Mouse (Mus musculus): ENCODE measurements at regions not wholly inside any gene's neighbourhood (a gene's known extent, or its start where the extent isn't known, plus 50 kb on each side); places are given as distances from the start of the nearest gene placed in this dataset.

DNA sequence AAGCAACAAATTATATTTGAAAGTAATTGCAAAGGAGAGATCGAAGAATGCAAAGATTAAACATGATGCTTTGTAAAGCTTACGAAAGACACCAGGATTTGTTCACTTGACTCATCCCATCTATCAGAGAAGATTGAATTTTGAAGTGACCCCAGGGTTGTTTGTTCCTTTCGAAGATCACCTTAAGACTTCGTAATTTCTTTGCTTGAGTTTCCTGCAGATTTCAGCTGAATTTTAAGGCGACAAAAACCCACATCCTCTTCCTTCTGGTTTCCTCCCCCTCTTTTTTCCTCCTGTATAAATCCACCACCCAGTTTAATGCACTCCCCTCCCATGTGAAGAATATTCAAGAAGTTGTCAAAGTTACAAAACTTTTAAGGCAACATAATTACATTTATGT is 747.7 kb upstream of the A1bg start:
- no peaks in the 10 kb centered on the region for H3K4me1 ChIP-seq
- no peak overlapping the region for H3K27ac ChIP-seq (replicated peaks)
- no peak overlapping the region for H3K4me2 ChIP-seq (replicated peaks)
- no peak for ATAC-seq (ENCODE audit: insufficient number of reproducible peaks, low FRiP score, low TSS enrichment, low read depth)
- H3K4me3 ChIP-seq (replicated peaks), result no peak overlapping the region
- H3K9ac ChIP-seq, result no peak overlapping the region
- H3K36me3 ChIP-seq, result no peaks in the 10 kb centered on the region
- no peaks in the 10 kb centered on the region for H3K9me3 ChIP-seq (replicated peaks)
- H3K27me3 ChIP-seq, result no peaks in the 10 kb centered on the region
- 63% methylated on average over 5 of the region's 5 CpGs for WGBS

DNA sequence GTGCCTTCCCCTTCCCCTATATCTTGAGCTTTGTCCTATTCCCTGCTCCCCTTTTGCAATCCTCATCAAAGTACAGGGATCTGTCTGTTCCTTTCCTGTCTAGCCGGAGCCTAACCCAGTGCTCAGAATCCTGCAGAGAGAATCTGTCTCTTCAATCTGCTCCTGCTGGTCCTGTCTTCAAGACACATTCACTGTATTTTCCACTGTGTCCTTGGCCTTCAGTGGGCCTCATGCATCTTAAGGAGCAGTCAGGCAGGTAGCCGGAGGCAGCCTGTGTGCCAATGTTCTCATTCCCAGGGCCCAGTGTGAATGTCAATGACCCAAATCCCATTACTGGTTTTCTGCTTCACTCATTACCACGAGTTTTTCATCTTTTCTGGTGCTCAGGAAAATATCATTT is 737.8 kb upstream of the A1bg start:
- H3K9me3 ChIP-seq (replicated peaks), result no peaks in the 10 kb centered on the region
- no peak overlapping the region for H3K4me3 ChIP-seq (replicated peaks)
- 58% methylated on average over 3 of the region's 3 CpGs for WGBS
- H3K27me3 ChIP-seq, result no peaks in the 10 kb centered on the region
- no peaks in the 10 kb centered on the region for H3K36me3 ChIP-seq
- no peak for ATAC-seq (ENCODE audit: insufficient number of reproducible peaks, low FRiP score, low TSS enrichment, low read depth)
- H3K4me2 ChIP-seq (replicated peaks), result no peak overlapping the region
- H3K4me1 ChIP-seq, result no peaks in the 10 kb centered on the region
- no peak overlapping the region for H3K27ac ChIP-seq (replicated peaks)
- no peak overlapping the region for H3K9ac ChIP-seq

GRCm38 (mm10) chr15:61656951-61657350 is 734.1 kb upstream of the A1bg start:
- H3K4me2 ChIP-seq (replicated peaks), result no peak overlapping the region
- no peaks in the 10 kb centered on the region for H3K4me1 ChIP-seq
- no peak overlapping the region for H3K4me3 ChIP-seq (replicated peaks)
- no peaks in the 10 kb centered on the region for H3K9me3 ChIP-seq (replicated peaks)
- no peak overlapping the region for H3K27ac ChIP-seq (replicated peaks)
- no peaks in the 10 kb centered on the region for H3K27me3 ChIP-seq
- no peaks in the 10 kb centered on the region for H3K36me3 ChIP-seq
- no peak for ATAC-seq (ENCODE audit: insufficient number of reproducible peaks, low FRiP score, low TSS enrichment, low read depth)
- no peak overlapping the region for H3K9ac ChIP-seq

GRCm38 (mm10) chr15:61654846-61655245 is 732.0 kb upstream of the A1bg start:
- no peak for ATAC-seq (ENCODE audit: insufficient number of reproducible peaks, low FRiP score, low TSS enrichment, low read depth)
- no peak overlapping the region for H3K9ac ChIP-seq
- H3K27ac ChIP-seq (replicated peaks), result no peak overlapping the region
- H3K4me3 ChIP-seq (replicated peaks), result no peak overlapping the region
- no peaks in the 10 kb centered on the region for H3K4me1 ChIP-seq
- WGBS, result 89% methylated on average over 1 of the region's 1 CpGs
- H3K27me3 ChIP-seq, result no peaks in the 10 kb centered on the region
- H3K4me2 ChIP-seq (replicated peaks), result no peak overlapping the region
- no peaks in the 10 kb centered on the region for H3K36me3 ChIP-seq
- no peaks in the 10 kb centered on the region for H3K9me3 ChIP-seq (replicated peaks)

- Histone ChIP-seq H3K36me3 (no peaks in the 10 kb centered on the region), H3K27ac (replicated peaks) (no peak overlapping the region), H3K4me2 (replicated peaks) (no peak overlapping the region), H3K9me3 (replicated peaks) (no peaks in the 10 kb centered on the region), H3K4me3 (replicated peaks) (no peak overlapping the region), H3K27me3 (no peaks in the 10 kb centered on the region), H3K4me1 (no peaks in the 10 kb centered on the region), H3K9ac (no peak overlapping the region)
- 78% methylated on average over 1 of the region's 1 CpGs for WGBS
- ATAC-seq (ENCODE audit: insufficient number of reproducible peaks, low FRiP score, low TSS enrichment, low read depth), result no peak
Measured at GRCm38 (mm10) chr15:61653853-61654252, 731.0 kb upstream of the A1bg start.

GRCm38 (mm10) chr15:61618638-61619500 is 696.1 kb upstream of the A1bg start:
- Histone ChIP-seq H3K9ac (no peak overlapping the region), H3K27ac (replicated peaks) (0 out of 2 replicates have a peak overlapping the region, but pooled peaks have one; percentile 30), H3K4me2 (replicated peaks) (no peak overlapping the region), H3K4me3 (replicated peaks) (no peak overlapping the region), H3K27me3 (no peaks in the 10 kb centered on the region), H3K36me3 (no peaks in the 10 kb centered on the region), H3K9me3 (replicated peaks) (no peaks in the 10 kb centered on the region), H3K4me1 (no peaks in the 10 kb centered on the region)
- no peak for ATAC-seq (ENCODE audit: insufficient number of reproducible peaks, low FRiP score, low TSS enrichment, low read depth)
- WGBS, result 55% methylated on average over 8 of the region's 8 CpGs

DNA sequence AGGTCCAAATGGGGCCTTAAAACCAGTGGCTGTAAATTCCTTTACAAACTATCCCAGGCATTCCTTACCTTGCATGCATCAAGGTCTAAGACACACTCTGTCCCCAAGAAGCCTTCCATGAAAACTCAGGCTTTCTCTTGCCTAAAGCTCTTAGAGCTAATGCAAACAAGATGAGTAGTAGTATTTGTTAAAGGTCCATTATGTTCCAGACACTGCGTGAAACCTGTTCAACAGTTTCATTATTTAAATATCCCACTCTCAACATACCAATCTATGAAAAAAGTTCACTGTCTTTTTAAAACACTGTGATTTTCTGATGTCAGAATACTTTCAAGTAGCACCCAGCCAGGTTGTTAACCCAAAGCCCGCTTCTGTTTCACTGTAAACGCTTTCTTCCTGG is 687.9 kb upstream of the A1bg start:
- no peak overlapping the region for H3K9ac ChIP-seq
- H3K36me3 ChIP-seq, result no peaks in the 10 kb centered on the region
- WGBS, result 73% methylated on average over 3 of the region's 3 CpGs
- no peaks in the 10 kb centered on the region for H3K27me3 ChIP-seq
- no peak overlapping the region for H3K27ac ChIP-seq (replicated peaks)
- H3K4me3 ChIP-seq (replicated peaks), result no peak overlapping the region
- no peaks in the 10 kb centered on the region for H3K9me3 ChIP-seq (replicated peaks)
- no peak overlapping the region for H3K4me2 ChIP-seq (replicated peaks)
- no peak for ATAC-seq (ENCODE audit: insufficient number of reproducible peaks, low FRiP score, low TSS enrichment, low read depth)
- no peaks in the 10 kb centered on the region for H3K4me1 ChIP-seq

- no peak overlapping the region for H3K4me3 ChIP-seq (replicated peaks)
- H3K36me3 ChIP-seq, result no peaks in the 10 kb centered on the region
- H3K27ac ChIP-seq (replicated peaks), result no peak overlapping the region
- no peak overlapping the region for H3K4me2 ChIP-seq (replicated peaks)
- no peak overlapping the region for H3K9ac ChIP-seq
- H3K9me3 ChIP-seq (replicated peaks), result no peaks in the 10 kb centered on the region
- no peaks in the 10 kb centered on the region for H3K27me3 ChIP-seq
- ATAC-seq (ENCODE audit: insufficient number of reproducible peaks, low FRiP score, low TSS enrichment, low read depth), result no peak
- 55% methylated on average over 6 of the region's 6 CpGs for WGBS
- H3K4me1 ChIP-seq, result no peaks in the 10 kb centered on the region
Measured at GRCm38 (mm10) chr15:61609656-61610055, 686.8 kb upstream of the A1bg start.

- no peaks in the 10 kb centered on the region for H3K4me1 ChIP-seq
- no peak overlapping the region for H3K4me3 ChIP-seq (replicated peaks)
- H3K4me2 ChIP-seq (replicated peaks), result no peak overlapping the region
- no peak overlapping the region for H3K9ac ChIP-seq
- no peaks in the 10 kb centered on the region for H3K9me3 ChIP-seq (replicated peaks)
- 47% methylated on average over 6 of the region's 6 CpGs for WGBS
- peak overlapping the region; percentile 8; the same call in 1 of the 2 replicates for H3K27ac ChIP-seq (replicated peaks)
- H3K27me3 ChIP-seq, result no peaks in the 10 kb centered on the region
- H3K36me3 ChIP-seq, result no peaks in the 10 kb centered on the region
- no peak for ATAC-seq (ENCODE audit: insufficient number of reproducible peaks, low FRiP score, low TSS enrichment, low read depth)
Measured at GRCm38 (mm10) chr15:61608301-61608731, 685.5 kb upstream of the A1bg start.

DNA sequence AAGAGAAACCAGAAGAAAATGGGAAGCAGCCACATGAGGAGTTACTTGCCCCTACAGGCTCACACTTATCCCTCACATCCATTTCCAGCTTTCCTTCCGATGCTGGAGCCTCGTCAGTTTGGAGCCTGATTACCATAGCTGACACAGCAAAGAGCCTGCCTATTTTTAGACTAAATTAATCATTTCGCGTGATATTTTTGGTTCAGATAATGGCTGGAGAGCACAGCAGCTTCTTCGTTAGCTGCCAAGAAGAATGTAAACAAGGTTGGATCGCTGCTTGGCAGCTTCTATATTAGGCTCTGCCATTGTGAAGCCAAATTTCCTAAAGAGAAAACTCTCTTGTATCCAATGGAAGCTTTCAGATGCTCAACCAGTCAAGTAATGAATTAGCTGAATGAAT is 676.9 kb upstream of the A1bg start:
- Histone ChIP-seq H3K4me3 (replicated peaks) (no peak overlapping the region), H3K27ac (replicated peaks) (no peak overlapping the region), H3K4me1 (no peaks in the 10 kb centered on the region), H3K4me2 (replicated peaks) (no peak overlapping the region), H3K36me3 (no peaks in the 10 kb centered on the region), H3K9me3 (replicated peaks) (no peaks in the 10 kb centered on the region), H3K9ac (no peak overlapping the region), H3K27me3 (no peaks in the 10 kb centered on the region)
- ATAC-seq (ENCODE audit: insufficient number of reproducible peaks, low FRiP score, low TSS enrichment, low read depth), result no peak
- 59% methylated on average over 6 of the region's 6 CpGs for whole genome bisulfite sequencing

DNA sequence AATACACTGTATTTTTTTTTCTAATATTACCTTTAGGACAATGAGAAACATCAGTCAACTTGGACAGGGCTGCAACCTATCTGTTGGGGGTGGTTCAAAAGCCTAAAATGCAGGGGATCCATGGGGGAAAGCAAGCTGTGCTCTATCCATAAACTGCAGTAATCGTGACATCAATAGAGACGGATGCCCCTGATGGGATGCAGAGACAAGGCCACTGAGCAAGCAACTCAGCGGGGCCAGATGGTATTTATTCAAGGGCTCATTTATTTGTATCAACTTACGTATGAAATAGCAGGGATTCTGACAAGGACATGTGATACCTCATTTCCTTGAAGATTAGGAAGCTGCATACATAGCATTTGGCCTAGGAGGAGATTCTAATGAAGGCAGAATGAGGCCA is 673.5 kb upstream of the A1bg start:
- H3K36me3 ChIP-seq, result no peaks in the 10 kb centered on the region
- no peaks in the 10 kb centered on the region for H3K27me3 ChIP-seq
- no peak overlapping the region for H3K4me3 ChIP-seq (replicated peaks)
- H3K27ac ChIP-seq (replicated peaks), result no peak overlapping the region
- H3K9ac ChIP-seq, result no peak overlapping the region
- H3K4me2 ChIP-seq (replicated peaks), result no peak overlapping the region
- WGBS, result 40% methylated on average over 4 of the region's 4 CpGs
- no peak for ATAC-seq (ENCODE audit: insufficient number of reproducible peaks, low FRiP score, low TSS enrichment, low read depth)
- H3K4me1 ChIP-seq, result no peaks in the 10 kb centered on the region
- no peaks in the 10 kb centered on the region for H3K9me3 ChIP-seq (replicated peaks)

GRCm38 (mm10) chr15:61588956-61589355 is 666.1 kb upstream of the A1bg start:
- Histone ChIP-seq H3K4me1 (no peaks in the 10 kb centered on the region), H3K27ac (replicated peaks) (no peak overlapping the region), H3K9ac (no peak overlapping the region), H3K4me3 (replicated peaks) (no peak overlapping the region), H3K4me2 (replicated peaks) (no peak overlapping the region), H3K36me3 (no peaks in the 10 kb centered on the region), H3K27me3 (no peaks in the 10 kb centered on the region), H3K9me3 (replicated peaks) (no peaks in the 10 kb centered on the region)
- ATAC-seq (ENCODE audit: insufficient number of reproducible peaks, low FRiP score, low TSS enrichment, low read depth), result no peak
- 75% methylated on average over 5 of the region's 5 CpGs for WGBS
